Comparison of ENCODE assay signal across 10 mouse cellular contexts in genomic region chr2:160000449-160000848, GRCm38 (mm10).
DNase-seq lines count a peak whose midpoint lies in the region; ATAC-seq and TF ChIP-seq lines count a peak whose summit lies in the region.
"Had no signal": no experiment of that assay in that cellular context is flagged by ENCODE, and none has a peak within 500 bp of the region (broad histone marks: within the 10 kb centered on the region; RNA-seq: fewer than 3 reads in every experiment).

No protein-coding gene starts in this region.

- ATAC-seq in hindbrain, postnatal 0 days = no peak
- no peak for ATAC-seq in hindbrain, embryonic 13.5 days (ENCODE audit: low FRiP score)

- no peaks in the 10 kb centered on the region for H3K36me3 ChIP-seq in hindbrain, postnatal 0 days (ENCODE audit: insufficient read depth, low read length)
- no peaks in the 10 kb centered on the region for H3K36me3 ChIP-seq in hindbrain, embryonic 13.5 days
- H3K36me3 ChIP-seq: embryonic facial prominence, embryonic 13.5 days had no signal

- no peaks in the 10 kb centered on the region for H3K9me3 ChIP-seq in hindbrain, postnatal 0 days (ENCODE audit: low read length)
- no peaks in the 10 kb centered on the region for H3K9me3 ChIP-seq in hindbrain, embryonic 13.5 days
- H3K9me3 ChIP-seq: embryonic facial prominence, embryonic 13.5 days had no signal

- TF ChIP-seq POLR2A in cortical plate, adult 2 months (IDR thresholded peaks at IDR 0.05; ENCODE audit: extremely low read depth, insufficient read depth, low read length) = no peak

- WGBS in hindbrain, postnatal 0 days = 78% methylated on average over 4 of the region's 4 CpGs
- WGBS in hindbrain, embryonic 13.5 days = 79% methylated on average over 4 of the region's 4 CpGs

- H3K27ac ChIP-seq in hindbrain, postnatal 0 days = no peak overlapping the region
- no peak overlapping the region for H3K27ac ChIP-seq in hindbrain, embryonic 13.5 days
- no peak overlapping the region for H3K27ac ChIP-seq in cortical plate, adult 2 months (ENCODE audit: insufficient read depth, low read length)
- H3K27ac ChIP-seq: embryonic facial prominence, embryonic 13.5 days had no signal

- no peak overlapping the region for H3K4me3 ChIP-seq in hindbrain, postnatal 0 days (ENCODE audit: low read length)
- no peak overlapping the region for H3K4me3 ChIP-seq in hindbrain, embryonic 13.5 days
- H3K4me3 ChIP-seq in cortical plate, adult 2 months (ENCODE audit: insufficient read depth, low read length) = no peak overlapping the region
- H3K4me3 ChIP-seq: embryonic facial prominence, embryonic 13.5 days; megakaryocyte, embryonic 14.5 days had no signal

- H3K4me1 ChIP-seq in hindbrain, postnatal 0 days (ENCODE audit: insufficient read depth, low read length) = no peaks in the 10 kb centered on the region
- 0 out of 2 replicates have a peak, but pooled peaks cover 4% of the 10 kb centered on the region for H3K4me1 ChIP-seq in hindbrain, embryonic 13.5 days (replicated peaks)
- H3K4me1 ChIP-seq in cortical plate, adult 2 months (ENCODE audit: control insufficient read depth, insufficient read depth, low read length) = no peaks in the 10 kb centered on the region
- H3K4me1 ChIP-seq: megakaryocyte, embryonic 14.5 days had no signal

- H3K27me3 ChIP-seq in hindbrain, postnatal 0 days (ENCODE audit: insufficient read depth, low read length) = no peaks in the 10 kb centered on the region
- H3K27me3 ChIP-seq in hindbrain, embryonic 13.5 days = no peaks in the 10 kb centered on the region
- H3K27me3 ChIP-seq: embryonic facial prominence, embryonic 13.5 days; megakaryocyte, embryonic 14.5 days had no signal

- no peak overlapping the region for H3K4me2 ChIP-seq in hindbrain, postnatal 0 days (ENCODE audit: low read depth, low read length)
- no peak overlapping the region for H3K4me2 ChIP-seq in hindbrain, embryonic 13.5 days
- H3K4me2 ChIP-seq: embryonic facial prominence, embryonic 13.5 days had no signal

- peak; percentile 53 for TF ChIP-seq CTCF in hindbrain, postnatal 0 days (IDR thresholded peaks at IDR 0.05; ENCODE audit: low read depth)
- peak; percentile 40; the same call in 1 of the 2 replicates for TF ChIP-seq CTCF in cortical plate, adult 2 months (IDR thresholded peaks at IDR 0.05; ENCODE audit: extremely low read depth, insufficient read depth, low read length)

- H3K9ac ChIP-seq in hindbrain, postnatal 0 days (replicated peaks; ENCODE audit: low read length) = no peak overlapping the region
- H3K9ac ChIP-seq in hindbrain, embryonic 13.5 days = no peak overlapping the region
- H3K9ac ChIP-seq: embryonic facial prominence, embryonic 13.5 days had no signal

- DNase-seq in adrenal gland, adult (ENCODE audit: inconsistent age in 2 of 2, low spot score in 1 of 2) = peak; percentile 27 to 83
- DNase-seq in adrenal gland, postnatal 25 days = no peak
- peak; percentile 37 for DNase-seq in hindbrain, postnatal 0 days (ENCODE audit: low spot score)
- peak; percentile 75 for DNase-seq in 3T3-L1 (ENCODE audit: low read depth, low spot score)
- DNase-seq in ovary, postnatal 10 days (ENCODE audit: low spot score) = no peak
- no peak for DNase-seq in thymus, postnatal 0 days (ENCODE audit: low spot score)

Comparison
In these comparisons a context has a peak if more than half of its experiments do, and no peak if none do; other contexts are left out.
1. DNase-seq: peak in adrenal gland, adult (2 of 2), hindbrain, postnatal 0 days (single experiment) and 3T3-L1 (single experiment); none in adrenal gland, postnatal 25 days (single experiment), ovary, postnatal 10 days (single experiment) and thymus, postnatal 0 days (single experiment).